Mouse (Mus musculus): ENCODE measurements around the gene Fam166b. TPM values are rescaled to one million over a fixed set of nuclear protein-coding genes. Genes with fewer than 3 reads are reported as not detected.

Gene Fam166b
- total and polyA plus RNA-seq, 3 experiments = not detected

DNA sequence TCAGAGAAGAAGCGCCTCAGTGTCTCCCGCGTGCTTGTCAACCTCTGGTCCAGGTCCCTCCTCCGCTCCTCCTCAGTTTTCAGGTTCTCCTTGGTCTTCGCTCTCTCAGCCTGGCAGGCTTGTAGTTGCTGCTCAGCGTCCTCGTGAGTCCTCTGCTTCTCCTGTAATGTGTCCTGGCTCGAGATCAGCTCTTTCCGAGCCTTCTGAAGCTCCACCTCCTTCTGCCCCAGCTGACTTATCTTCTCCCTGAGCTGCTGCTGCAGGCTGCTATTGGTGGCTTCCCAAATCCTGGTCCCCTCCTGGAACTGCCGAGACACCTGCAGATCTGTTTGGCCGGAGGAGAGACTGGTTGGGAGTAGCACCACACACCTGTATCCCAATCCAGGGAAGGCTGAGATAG lies 23.4 kb upstream of the Fam166b start:
- Histone ChIP-seq H3K4me2 (ENCODE audit: insufficient read depth, low read depth, poor library complexity, severe bottlenecking) (no peak overlapping the region), H3K9ac (ENCODE audit: insufficient read depth, low read depth) (no peak overlapping the region), H3K79me2 (replicated peaks; ENCODE audit: control insufficient read depth, extremely low read depth, insufficient read depth, poor library complexity, severe bottlenecking) (no peaks in the 10 kb centered on the region), H3K27ac (ENCODE audit: insufficient read depth, low read depth) (no peak overlapping the region), H3K27me3 (replicated peaks) (no peaks in the 10 kb centered on the region), H3K9me3 (replicated peaks; ENCODE audit: low read length) (peaks cover 9% of the 10 kb centered on the region), H3K4me3 (replicated peaks in 1 of 3; ENCODE audit: low read depth in 2 of 3, low read length in 2 of 3, poor library complexity in 1 of 3) (no peak overlapping the region), H3K36me3 (replicated peaks in 1 of 2; ENCODE audit: control insufficient read depth in 1 of 2, insufficient read depth in 1 of 2, low read length in 1 of 2) (peaks cover 3 to 51% of the 10 kb centered on the region in 2 experiments), H3K4me1 (ENCODE audit: control insufficient read depth in 1 of 2, insufficient read depth in 2 of 2) (peaks cover 21 to 57% of the 10 kb centered on the region in 2 experiments)
- dilution Hi-C loops (cut with MboI; ENCODE audit: extremely low pct_ligation_motif_present, extremely low pct_unique_long_range_greater_than_20kb, low sequenced_read_pairs) = no loop called here
- TF ChIP-seq EP300 (IDR thresholded peaks at IDR 0.05; ENCODE audit: low read length) (no peak), ZMIZ1 (IDR thresholded peaks at IDR 0.05; ENCODE audit: low read depth, low read length) (no peak), UBTF (IDR thresholded peaks at IDR 0.05; ENCODE audit: low read depth, low read length) (no peak)
- in situ Hi-C loops (cut with MboI; ENCODE audit: low pct_ligation_motif_present, low pct_unique_long_range_greater_than_20kb, low sequenced_read_pairs) = no loop called here
- DNase-seq (ENCODE audit: extremely low read depth) = no peak

DNA sequence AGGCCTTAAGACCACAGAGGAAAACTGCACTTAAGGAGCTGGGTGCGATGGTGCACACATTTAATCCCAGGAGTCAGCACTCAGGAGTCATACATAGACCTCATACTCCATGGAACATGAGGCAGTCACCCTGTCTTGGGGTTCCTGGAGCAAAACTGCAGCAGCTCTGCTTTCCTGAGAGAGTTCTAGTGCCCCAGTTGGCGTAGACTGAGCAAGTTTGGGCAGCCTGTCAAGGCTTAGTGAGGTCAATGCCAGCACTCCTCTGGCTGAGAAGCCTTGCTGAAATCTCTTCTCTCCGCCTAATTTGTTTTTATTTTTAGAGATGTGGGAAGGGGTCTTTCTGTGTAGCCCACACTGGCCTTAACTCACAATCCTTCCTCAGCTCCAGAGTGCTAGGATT lies 19.6 kb upstream of the Fam166b start:
- Histone ChIP-seq H3K4me2 (ENCODE audit: insufficient read depth, low read depth, poor library complexity, severe bottlenecking) (no peak overlapping the region), H3K4me3 (replicated peaks in 1 of 3; ENCODE audit: low read depth in 2 of 3, low read length in 2 of 3, poor library complexity in 1 of 3) (no peak overlapping the region), H3K9me3 (replicated peaks; ENCODE audit: low read length) (peaks cover 9% of the 10 kb centered on the region), H3K4me1 (ENCODE audit: control insufficient read depth in 1 of 2, insufficient read depth in 2 of 2) (peaks cover 10 to 27% of the 10 kb centered on the region in 2 experiments), H3K9ac (ENCODE audit: insufficient read depth, low read depth) (no peak overlapping the region), H3K36me3 (replicated peaks in 1 of 2; ENCODE audit: control insufficient read depth in 1 of 2, insufficient read depth in 1 of 2, low read length in 1 of 2) (peaks cover 10 to 80% of the 10 kb centered on the region in 2 experiments), H3K79me2 (replicated peaks; ENCODE audit: control insufficient read depth, extremely low read depth, insufficient read depth, poor library complexity, severe bottlenecking) (no peaks in the 10 kb centered on the region), H3K27me3 (replicated peaks) (peaks cover 2% of the 10 kb centered on the region), H3K27ac (ENCODE audit: insufficient read depth, low read depth) (no peak overlapping the region)
- DNase-seq (ENCODE audit: extremely low read depth) = no peak
- TF ChIP-seq JUND (conservative IDR thresholded peaks at IDR 0.05; ENCODE audit: low read depth, low read length) (no peak), IRF4 (IDR thresholded peaks at IDR 0.05; ENCODE audit: low read depth, low read length) (no peak), RAD21 (IDR thresholded peaks at IDR 0.05; ENCODE audit: low read depth, low read length) (no peak), MAFK (IDR thresholded peaks at IDR 0.05; ENCODE audit: insufficient replicate concordance, low read length) (no peak), ZKSCAN1 (IDR thresholded peaks at IDR 0.05; ENCODE audit: borderline replicate concordance, low read depth, low read length) (no peak), POLR2A (IDR thresholded peaks at IDR 0.05; ENCODE audit: low read depth, low read length) (no peak), HCFC1 (IDR thresholded peaks at IDR 0.05; ENCODE audit: low read depth, low read length) (no peak), EP300 (IDR thresholded peaks at IDR 0.05; ENCODE audit: low read length) (no peak), MEF2A (IDR thresholded peaks at IDR 0.05; ENCODE audit: borderline replicate concordance, low read depth, low read length) (no peak), E2F4 (IDR thresholded peaks at IDR 0.05; ENCODE audit: insufficient replicate concordance, low read depth, low read length) (no peak), RCOR1 (conservative IDR thresholded peaks at IDR 0.05; ENCODE audit: low read depth, low read length) (no peak), JUN (IDR thresholded peaks at IDR 0.05; ENCODE audit: insufficient read depth, low read depth, low read length) (no peak), SIN3A (IDR thresholded peaks at IDR 0.05; ENCODE audit: low read length) (no peak), GABPA (IDR thresholded peaks at IDR 0.05; ENCODE audit: insufficient replicate concordance, low read depth, low read length) (no peak), NELFE (IDR thresholded peaks at IDR 0.05; ENCODE audit: low read depth, low read length) (no peak)
- in situ Hi-C loops (cut with MboI; ENCODE audit: low pct_ligation_motif_present, low pct_unique_long_range_greater_than_20kb, low sequenced_read_pairs) (no loop called here), dilution Hi-C loops (cut with MboI; ENCODE audit: extremely low pct_ligation_motif_present, extremely low pct_unique_long_range_greater_than_20kb, low sequenced_read_pairs) (no loop called here)
